Mouse (Mus musculus): ENCODE data around the gene C3. TPM values are rescaled to one million over a fixed set of nuclear protein-coding genes. Genes with fewer than 3 reads are reported as not detected.

The C3 gene
- total and polyA plus RNA-seq, 2 experiments from 2014 or later = 0.78 to 1.8 TPM

DNA sequence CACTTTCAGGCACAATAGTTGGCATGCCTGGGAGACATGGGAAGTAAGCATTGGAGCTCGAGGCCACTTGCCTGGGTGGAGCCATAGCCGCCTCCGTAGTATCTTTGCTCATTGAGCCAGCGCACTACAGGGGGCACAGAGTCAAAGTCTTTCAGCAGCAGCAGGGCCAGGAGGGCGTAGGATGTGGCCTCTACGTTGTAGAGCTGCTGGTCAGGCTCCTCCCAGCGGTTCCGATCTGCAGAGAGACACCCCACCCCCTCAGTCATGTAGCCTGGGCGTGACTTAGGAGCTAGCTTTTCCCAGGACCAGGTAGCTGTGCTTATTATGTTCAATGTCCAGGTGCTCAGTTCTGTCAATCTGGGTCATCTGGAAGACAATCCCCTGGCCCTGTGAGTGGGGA is 16.4 kb downstream of the C3 start:
- DNase-seq (ENCODE audit: low spot score) (no peak), ATAC-seq (no peak)
- no peaks in the 10 kb centered on the region for H3K27me3 ChIP-seq (ENCODE audit: insufficient read depth, low read length)
- 64% methylated on average over 9 of the region's 9 CpGs for WGBS
- no peaks in the 10 kb centered on the region for H3K36me3 ChIP-seq (ENCODE audit: insufficient read depth, low read length)
- no peak overlapping the region for H3K4me2 ChIP-seq (ENCODE audit: low read depth, low read length)
- no peak overlapping the region for H3K9ac ChIP-seq (replicated peaks; ENCODE audit: low read length)
- no peaks in the 10 kb centered on the region for H3K4me1 ChIP-seq (ENCODE audit: insufficient read depth, low read length)
- no peak for TF ChIP-seq CTCF (IDR thresholded peaks at IDR 0.05; ENCODE audit: low read depth)
- no peaks in the 10 kb centered on the region for H3K9me3 ChIP-seq (ENCODE audit: low read length)
- H3K4me3 ChIP-seq (ENCODE audit: low read length) = no peak overlapping the region
- no peak overlapping the region for H3K27ac ChIP-seq

DNA sequence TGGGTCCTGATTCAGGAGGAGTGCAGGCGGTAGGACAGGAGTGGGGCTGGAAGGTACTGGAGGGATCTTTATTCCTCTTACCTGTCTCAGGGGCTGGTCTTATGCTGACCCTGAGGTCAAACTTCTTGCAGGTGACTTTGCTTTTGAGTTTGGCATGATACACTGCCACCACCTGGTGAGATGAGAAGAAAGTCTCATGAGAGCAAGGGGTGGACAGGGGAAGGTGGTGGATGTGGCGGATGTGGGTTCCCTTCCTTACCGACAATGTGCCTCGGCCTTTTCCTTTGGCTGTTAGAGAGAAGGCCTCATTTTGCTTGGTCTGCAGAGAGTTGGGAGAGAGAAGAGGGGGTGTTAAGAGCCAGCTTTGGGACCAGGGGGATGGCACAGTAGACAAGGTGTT is 18.6 kb downstream of the C3 start:
- no peak overlapping the region for H3K4me2 ChIP-seq (ENCODE audit: low read depth, low read length)
- no peaks in the 10 kb centered on the region for H3K36me3 ChIP-seq (ENCODE audit: insufficient read depth, low read length)
- no peaks in the 10 kb centered on the region for H3K4me1 ChIP-seq (ENCODE audit: insufficient read depth, low read length)
- ATAC-seq (no peak), DNase-seq (ENCODE audit: low spot score) (no peak)
- H3K4me3 ChIP-seq (ENCODE audit: low read length) = no peak overlapping the region
- H3K9ac ChIP-seq (replicated peaks; ENCODE audit: low read length) = no peak overlapping the region
- no peaks in the 10 kb centered on the region for H3K27me3 ChIP-seq (ENCODE audit: insufficient read depth, low read length)
- TF ChIP-seq CTCF (IDR thresholded peaks at IDR 0.05; ENCODE audit: low read depth) = peak; percentile 19; the same call in 1 of the 2 replicates
- no peaks in the 10 kb centered on the region for H3K9me3 ChIP-seq (ENCODE audit: low read length)
- no peak overlapping the region for H3K27ac ChIP-seq
- WGBS = 84% methylated on average over 4 of the region's 4 CpGs

DNA sequence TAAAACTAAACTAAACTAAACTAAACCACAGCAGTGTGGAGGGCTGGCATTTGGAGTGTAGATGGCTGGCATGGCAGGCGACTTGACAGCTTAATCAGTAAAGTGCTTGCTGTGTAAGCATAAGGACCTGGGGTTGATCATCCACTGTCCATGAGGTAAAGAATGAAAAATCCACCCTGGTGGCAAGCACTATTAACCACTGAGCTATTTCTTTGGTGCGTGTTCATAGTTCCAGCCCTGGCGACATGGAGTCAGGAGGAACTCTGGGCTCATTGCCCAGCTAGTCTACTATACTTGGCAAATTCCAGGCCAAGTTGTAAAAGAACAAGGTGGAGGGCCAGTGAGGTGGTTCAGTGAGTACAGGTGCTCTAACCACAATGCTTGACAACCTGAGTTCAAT is 20.0 kb downstream of the C3 start:
- no peak for ATAC-seq
- no peaks in the 10 kb centered on the region for H3K36me3 ChIP-seq (ENCODE audit: insufficient read depth, low read length)
- WGBS = 67% methylated on average over 3 of the region's 3 CpGs

DNA sequence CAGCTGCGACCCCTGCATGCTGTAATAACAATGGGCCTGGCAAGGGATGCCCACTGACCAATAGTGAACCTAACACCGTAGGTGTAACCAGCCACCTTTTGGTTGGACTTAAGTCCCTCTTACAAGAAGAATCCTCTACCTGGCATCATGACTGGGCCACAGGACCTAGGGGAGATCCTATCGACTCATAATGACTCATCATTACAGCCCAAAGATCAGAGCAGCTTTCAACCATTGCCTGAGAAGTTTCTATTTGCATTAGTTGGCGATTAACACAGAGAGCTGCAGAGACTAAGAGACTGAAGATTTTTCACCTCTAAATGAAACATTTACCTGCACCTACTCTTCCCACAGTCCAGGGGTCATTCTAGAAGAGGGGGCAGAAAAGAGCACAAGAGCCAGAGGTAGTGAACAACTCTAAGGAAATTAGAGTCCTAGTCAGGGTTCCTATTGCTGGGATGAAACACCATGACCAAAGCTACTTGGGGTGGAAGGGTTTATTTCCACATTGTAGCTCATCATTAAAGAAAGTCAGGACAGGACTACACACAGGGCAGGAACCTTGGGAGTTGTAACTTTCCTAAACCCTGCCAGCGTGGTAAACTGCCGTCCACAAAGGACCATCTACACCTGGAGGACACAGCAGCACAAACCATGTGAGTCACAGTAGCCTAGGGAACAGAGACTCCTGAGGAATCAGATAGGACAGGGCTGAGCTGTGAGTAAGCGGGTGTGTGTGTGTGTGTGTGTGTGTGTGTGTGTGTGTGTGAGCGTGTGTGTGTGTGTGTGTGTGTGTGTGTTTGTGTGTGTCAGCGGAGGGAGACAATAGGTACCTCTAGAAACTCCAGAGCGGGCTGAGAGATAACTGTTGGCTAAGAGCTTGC is 25.9 kb downstream of the C3 start:
- H3K4me2 ChIP-seq (ENCODE audit: low read depth, low read length) = no peak overlapping the region
- 82% methylated on average over 10 of the region's 10 CpGs for WGBS
- no peak overlapping the region for H3K27ac ChIP-seq
- no peaks in the 10 kb centered on the region for H3K4me1 ChIP-seq (ENCODE audit: insufficient read depth, low read length)
- no peak overlapping the region for H3K4me3 ChIP-seq (ENCODE audit: low read length)
- no peaks in the 10 kb centered on the region for H3K27me3 ChIP-seq (ENCODE audit: insufficient read depth, low read length)
- no peaks in the 10 kb centered on the region for H3K36me3 ChIP-seq (ENCODE audit: insufficient read depth, low read length)
- no peak for TF ChIP-seq CTCF (IDR thresholded peaks at IDR 0.05; ENCODE audit: low read depth)
- no peak for ATAC-seq
- H3K9ac ChIP-seq (replicated peaks; ENCODE audit: low read length) = no peak overlapping the region
- no peak for DNase-seq (ENCODE audit: low spot score)
- no peaks in the 10 kb centered on the region for H3K9me3 ChIP-seq (ENCODE audit: low read length)

More for the DNA sequence above, 20.0 kb downstream of the C3 start:
- TF ChIP-seq CTCF (IDR thresholded peaks at IDR 0.05; ENCODE audit: low read depth) = no peak
- DNase-seq (ENCODE audit: low spot score) = no peak
- no peak overlapping the region for H3K27ac ChIP-seq
- H3K4me3 ChIP-seq (ENCODE audit: low read length) = no peak overlapping the region
- H3K27me3 ChIP-seq (ENCODE audit: insufficient read depth, low read length) = no peaks in the 10 kb centered on the region
- no peaks in the 10 kb centered on the region for H3K4me1 ChIP-seq (ENCODE audit: insufficient read depth, low read length)
- no peaks in the 10 kb centered on the region for H3K9me3 ChIP-seq (ENCODE audit: low read length)
- no peak overlapping the region for H3K4me2 ChIP-seq (ENCODE audit: low read depth, low read length)
- no peak overlapping the region for H3K9ac ChIP-seq (replicated peaks; ENCODE audit: low read length)

DNA sequence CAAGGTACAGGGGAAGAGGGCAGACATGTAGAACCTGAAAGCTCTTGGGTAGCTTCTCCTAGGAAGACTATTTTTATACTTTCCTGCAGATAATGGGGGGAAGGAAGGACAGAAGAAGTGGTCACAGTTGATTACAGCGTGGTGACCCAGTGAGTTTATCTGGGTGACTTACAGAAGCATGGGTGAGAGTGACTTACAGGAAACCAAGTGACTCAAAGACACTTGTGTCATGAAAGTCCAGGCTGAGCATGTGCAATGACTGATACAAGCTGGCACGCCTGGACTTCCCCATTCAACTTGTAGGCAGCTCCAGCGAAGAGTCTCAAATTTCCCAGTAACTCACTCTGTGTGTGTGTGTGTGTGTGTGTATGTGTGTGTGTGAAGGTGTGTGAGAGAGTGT is 29.7 kb downstream of the C3 start:
- H3K9me3 ChIP-seq (ENCODE audit: low read length) = no peaks in the 10 kb centered on the region
- no peaks in the 10 kb centered on the region for H3K27me3 ChIP-seq (ENCODE audit: insufficient read depth, low read length)
- DNase-seq (ENCODE audit: low spot score) = no peak
- H3K36me3 ChIP-seq (ENCODE audit: insufficient read depth, low read length) = no peaks in the 10 kb centered on the region
- H3K9ac ChIP-seq (replicated peaks; ENCODE audit: low read length) = no peak overlapping the region
- H3K4me1 ChIP-seq (ENCODE audit: insufficient read depth, low read length) = no peaks in the 10 kb centered on the region
- no peak overlapping the region for H3K4me2 ChIP-seq (ENCODE audit: low read depth, low read length)
- no peak overlapping the region for H3K27ac ChIP-seq
- no peak for ATAC-seq
- H3K4me3 ChIP-seq (ENCODE audit: low read length) = no peak overlapping the region
- TF ChIP-seq CTCF (IDR thresholded peaks at IDR 0.05; ENCODE audit: low read depth) = no peak
- 86% methylated on average over 3 of the region's 3 CpGs for WGBS

DNA sequence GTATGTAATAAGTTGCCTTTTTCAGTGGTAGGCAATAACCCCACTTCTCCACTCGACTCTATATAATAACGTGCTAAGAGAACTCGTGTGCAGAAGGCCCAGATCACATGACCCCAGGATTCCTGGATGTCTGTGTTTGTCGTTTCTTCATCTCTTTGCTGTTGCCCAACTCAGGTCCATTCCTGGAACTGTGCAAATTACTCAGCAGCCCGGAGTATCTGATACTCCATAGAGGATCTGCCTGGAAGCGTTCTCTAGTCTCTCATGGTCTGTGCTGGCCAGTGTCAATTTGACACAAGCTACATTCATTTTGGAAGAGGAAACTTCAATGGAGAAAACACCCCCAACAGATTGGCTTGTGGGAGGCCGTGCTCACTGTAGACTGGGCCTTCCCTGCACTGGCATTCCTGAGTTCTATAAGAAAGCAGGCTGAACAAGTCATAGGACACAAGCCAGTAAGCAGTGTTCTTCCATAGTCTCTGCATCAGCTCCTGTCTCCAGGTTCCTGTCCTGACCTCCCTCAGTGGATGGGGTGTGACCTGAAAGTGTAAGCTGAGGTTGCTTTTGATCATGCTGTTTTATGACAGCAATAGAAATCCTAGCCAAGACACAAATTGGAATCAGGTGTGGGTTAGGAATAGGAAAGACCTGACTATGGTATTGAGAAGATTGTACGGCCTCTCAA is 32.5 kb downstream of the C3 start:
- Histone ChIP-seq H3K36me3 (ENCODE audit: insufficient read depth, low read length) (no peaks in the 10 kb centered on the region), H3K9me3 (ENCODE audit: low read length) (no peaks in the 10 kb centered on the region), H3K4me2 (ENCODE audit: low read depth, low read length) (no peak overlapping the region), H3K4me1 (ENCODE audit: insufficient read depth, low read length) (no peaks in the 10 kb centered on the region), H3K27ac (no peak overlapping the region), H3K27me3 (ENCODE audit: insufficient read depth, low read length) (no peaks in the 10 kb centered on the region), H3K4me3 (ENCODE audit: low read length) (no peak overlapping the region), H3K9ac (replicated peaks; ENCODE audit: low read length) (no peak overlapping the region)
- TF ChIP-seq CTCF (IDR thresholded peaks at IDR 0.05; ENCODE audit: low read depth) = no peak
- no peak for ATAC-seq
- no peak for DNase-seq (ENCODE audit: low spot score)
- WGBS = 83% methylated on average over 8 of the region's 8 CpGs

DNA sequence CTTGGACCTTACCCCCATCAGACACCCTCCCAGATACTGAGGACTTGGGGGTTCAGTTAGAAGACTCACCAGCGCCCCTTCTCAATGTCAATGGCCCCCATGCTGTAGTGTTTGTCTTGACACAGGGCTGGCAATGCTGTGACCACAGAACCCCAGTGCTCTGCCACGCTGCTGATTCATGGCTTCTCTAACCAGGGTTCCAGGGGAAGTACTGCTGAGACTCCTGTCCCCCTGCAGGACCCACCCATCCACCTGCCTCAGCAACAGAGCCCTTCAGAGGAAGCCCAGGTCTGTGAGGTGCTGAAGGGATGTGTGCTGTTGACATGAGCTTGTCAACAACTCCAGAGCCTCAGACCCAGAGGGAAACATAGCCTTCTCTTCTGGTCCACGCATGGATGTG is 33.2 kb downstream of the C3 start:
- no peak for TF ChIP-seq CTCF (IDR thresholded peaks at IDR 0.05; ENCODE audit: low read depth)
- no peak for ATAC-seq

More for the DNA sequence above, 33.2 kb downstream of the C3 start:
- Histone ChIP-seq H3K4me2 (ENCODE audit: low read depth, low read length) (no peak overlapping the region), H3K4me1 (ENCODE audit: insufficient read depth, low read length) (no peaks in the 10 kb centered on the region), H3K27ac (no peak overlapping the region), H3K36me3 (ENCODE audit: insufficient read depth, low read length) (no peaks in the 10 kb centered on the region), H3K4me3 (ENCODE audit: low read length) (no peak overlapping the region), H3K9me3 (ENCODE audit: low read length) (no peaks in the 10 kb centered on the region), H3K27me3 (ENCODE audit: insufficient read depth, low read length) (no peaks in the 10 kb centered on the region), H3K9ac (replicated peaks; ENCODE audit: low read length) (no peak overlapping the region)
- WGBS = 84% methylated on average over 3 of the region's 3 CpGs
- no peak for DNase-seq (ENCODE audit: low spot score)

All from hindbrain, postnatal 0 days (tissue).